Mouse (Mus musculus): ENCODE measurements around the gene Cep290.

GRCm38 (mm10) chr10:100590323-100590722 is 103.0 kb downstream of the Cep290 start, which contains the start of the genes 4930430F08Rik and 1700017N19Rik:
- TF ChIP-seq EP300 (IDR thresholded peaks at IDR 0.05; ENCODE audit: low read depth) (no peak), CTCF (IDR thresholded peaks at IDR 0.05; ENCODE audit: low read depth) (no peak)
